Mouse (Mus musculus) spleen, adult 12 weeks (tissue): ENCODE results near the gene Olfr1532-ps1.
"Not testable (repeated sequence)": the region's sequence is repeated elsewhere in the genome, so short reads cannot be mapped to it uniquely, and the experiment has no call there.

ENCODE experiments used
- DNase-seq: peaks from one replicate; pipeline ENCODE4 v3.0.0; 2022; ENCODE audit warnings: low spot score

The Olfr1532-ps1 gene

DNA sequence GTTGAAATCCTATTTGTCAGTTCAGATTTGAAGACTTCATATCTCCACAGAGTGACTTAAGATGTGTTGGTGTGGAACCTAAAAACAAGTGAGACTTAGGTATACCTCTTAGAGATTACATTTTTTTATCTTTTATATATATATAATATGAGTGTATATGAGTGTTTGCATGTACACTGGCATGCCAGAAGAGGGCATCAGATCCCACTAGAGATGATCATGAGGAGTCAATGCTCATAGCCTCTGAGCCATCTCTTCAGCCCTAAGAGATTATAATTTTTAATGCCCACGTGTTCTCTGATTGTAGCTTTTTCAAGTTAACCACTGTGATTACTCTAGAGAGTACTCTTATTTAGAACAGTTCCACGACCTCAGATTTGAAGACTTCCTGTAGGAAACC lies at the start of gene Olfr1532-ps1:
Gene Olfr1532-ps1 (plus strand): TSS at position 326 of the 400 bp plus-strand sequence.
- no peak for DNase-seq

DNA sequence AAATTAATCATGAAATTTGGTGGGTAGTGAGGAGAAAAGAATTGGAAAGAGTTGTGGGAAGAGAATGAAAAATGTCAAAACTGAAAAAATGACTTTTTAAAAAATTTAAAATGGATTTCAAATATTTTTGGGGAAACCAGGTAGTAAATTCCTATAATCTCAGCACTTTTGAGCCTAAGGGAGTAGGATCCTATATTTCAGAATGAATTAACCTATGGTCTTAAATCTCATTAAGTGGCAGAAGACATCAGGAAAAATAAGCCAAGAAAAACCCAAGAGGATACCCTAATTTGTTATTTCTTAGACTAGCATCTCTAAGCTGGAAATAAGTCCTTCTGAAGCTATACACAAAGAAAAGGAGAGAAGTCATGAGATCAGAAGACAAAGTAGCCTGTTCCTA lies 44.9 kb upstream of the Olfr1532-ps1 start, which contains the start of gene Olfr704:
Gene Olfr704 (plus strand): TSS at position 301 of the 400 bp plus-strand sequence.
- DNase-seq, result no peak

DNA sequence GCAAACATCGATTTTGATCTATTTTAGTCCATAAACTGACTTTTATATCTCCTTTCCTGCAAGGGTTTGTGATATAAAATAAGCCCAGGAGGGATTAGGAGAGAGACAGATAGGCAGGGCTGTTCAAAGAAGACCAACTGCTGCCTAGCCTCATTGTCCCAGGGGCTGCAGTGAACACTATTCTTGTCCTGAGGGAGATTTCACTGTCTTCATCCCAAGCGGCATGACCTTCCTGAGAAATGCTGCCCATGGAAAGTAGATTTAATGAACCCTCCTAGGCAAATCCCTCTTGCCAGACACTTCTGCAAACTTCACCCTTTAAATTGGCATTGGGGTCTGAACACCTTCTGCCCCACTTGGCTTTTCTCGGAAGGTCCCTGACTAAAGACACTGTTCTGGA lies 31.0 kb upstream of the Olfr1532-ps1 start, which contains the start of gene Olfr705:
Gene Olfr705 (minus strand): TSS at position 101 of the 400 bp plus-strand sequence.
- DNase-seq, result no peak

DNA sequence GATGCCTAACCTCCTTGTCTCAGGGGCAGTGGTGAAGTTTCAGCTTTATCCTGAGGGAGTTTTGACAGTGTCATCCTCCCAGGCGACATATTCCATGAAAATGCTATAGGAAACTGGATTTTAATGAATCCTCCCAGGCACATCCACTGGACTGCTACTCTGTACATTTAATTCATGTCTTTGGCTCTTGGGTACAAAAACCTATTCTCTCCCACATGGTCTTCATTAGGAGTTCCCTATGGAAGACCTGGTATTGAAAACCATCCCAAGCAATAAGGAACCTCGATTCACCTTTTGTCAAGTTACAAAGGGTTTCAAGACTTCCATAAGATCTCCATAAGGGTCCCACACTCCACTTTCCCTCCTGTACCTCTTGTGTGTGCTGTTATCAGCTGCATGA lies 19.7 kb upstream of the Olfr1532-ps1 start, which contains the start of gene Olfr706:
Gene Olfr706 (minus strand): TSS at position 101 of the 400 bp plus-strand sequence.
- DNase-seq, result no peak

DNA sequence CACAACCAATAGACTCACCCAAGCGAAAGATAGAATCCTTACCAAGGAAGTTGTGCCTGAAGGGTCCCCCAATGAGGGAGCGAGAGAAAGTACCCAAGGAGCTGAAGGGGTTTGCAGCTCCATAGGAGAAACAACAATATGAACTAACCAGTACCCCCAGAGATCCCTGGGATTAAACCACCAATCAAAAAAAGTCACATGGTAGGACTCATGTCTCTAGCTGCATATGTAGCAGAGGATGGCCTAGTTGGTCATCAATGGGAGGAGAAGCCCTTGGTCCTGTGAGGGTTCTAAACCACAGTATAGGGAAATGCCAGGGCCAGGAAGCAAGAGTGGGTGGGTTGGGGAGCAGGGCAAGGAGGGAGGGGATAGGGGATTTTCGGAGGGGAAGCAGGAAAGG lies 6.7 kb upstream of the Olfr1532-ps1 start, which contains the start of gene Olfr707:
Gene Olfr707 (minus strand): TSS at position 101 of the 400 bp plus-strand sequence.
- not testable (repeated sequence) for DNase-seq

DNA sequence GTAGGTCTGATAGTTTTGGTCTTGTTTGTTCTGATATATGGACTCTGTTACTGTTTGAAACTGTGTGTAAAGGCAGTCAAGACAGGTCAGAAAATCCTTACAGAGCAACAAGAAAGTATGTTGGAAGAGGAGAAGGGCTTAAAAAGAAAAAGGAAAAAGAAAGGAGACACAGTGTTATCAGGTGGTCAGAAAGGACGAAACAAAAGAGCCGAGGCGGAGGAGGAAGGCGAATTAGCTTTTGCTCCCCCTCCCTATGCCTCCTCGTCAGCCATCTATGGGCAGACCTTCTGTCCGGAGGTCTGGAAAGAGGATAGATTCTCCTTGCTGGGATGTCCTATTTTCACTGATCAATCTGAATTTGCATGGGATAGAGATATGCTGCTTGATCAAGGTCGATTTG lies 13.2 kb downstream of the Olfr1532-ps1 start:
- DNase-seq, result not testable (repeated sequence)

DNA sequence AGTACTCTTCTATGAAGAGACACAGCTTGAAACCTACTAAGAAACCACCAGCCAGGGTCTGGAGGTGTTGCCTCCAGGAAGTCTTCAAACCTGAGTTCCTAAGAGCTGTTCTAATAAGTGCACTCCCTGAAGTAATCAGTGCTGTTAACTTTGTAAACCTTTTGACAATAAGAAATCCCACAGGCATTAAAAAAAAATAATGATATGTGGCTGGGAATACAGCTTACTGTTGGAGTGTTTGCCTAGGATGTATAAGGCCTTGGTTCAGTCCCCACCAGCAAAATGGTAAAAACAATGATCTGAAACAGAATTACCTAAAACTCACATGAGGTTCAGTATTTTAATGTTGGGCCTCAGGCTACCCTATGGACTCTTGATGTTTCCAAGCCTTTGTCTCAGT lies 24.3 kb downstream of the Olfr1532-ps1 start, which contains the start of gene Olfr709-ps1:
Gene Olfr709-ps1 (minus strand): TSS at position 101 of the 400 bp plus-strand sequence.
- DNase-seq, result no peak

DNA sequence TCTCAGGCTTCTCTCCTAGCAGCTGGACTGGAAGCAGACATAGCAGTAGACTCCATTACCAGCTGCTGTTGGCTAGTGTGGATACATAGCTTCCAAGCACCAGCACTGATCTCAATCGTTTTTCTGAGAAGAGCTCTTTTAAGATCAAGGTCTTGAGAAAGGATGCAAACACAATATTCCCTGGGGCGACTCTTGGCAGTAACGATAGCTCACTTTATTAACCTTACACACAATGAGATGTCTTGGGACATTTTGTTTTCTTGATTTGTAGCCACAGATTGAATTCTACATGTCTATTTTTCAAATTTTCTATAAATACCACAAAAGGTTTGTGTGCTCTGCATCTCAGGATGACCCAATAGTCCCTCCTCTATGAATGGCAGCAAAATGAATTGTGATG lies 40.4 kb downstream of the Olfr1532-ps1 start, which contains the start of gene Olfr710:
Gene Olfr710 (minus strand): TSS at position 101 of the 400 bp plus-strand sequence.
- no peak for DNase-seq

DNA sequence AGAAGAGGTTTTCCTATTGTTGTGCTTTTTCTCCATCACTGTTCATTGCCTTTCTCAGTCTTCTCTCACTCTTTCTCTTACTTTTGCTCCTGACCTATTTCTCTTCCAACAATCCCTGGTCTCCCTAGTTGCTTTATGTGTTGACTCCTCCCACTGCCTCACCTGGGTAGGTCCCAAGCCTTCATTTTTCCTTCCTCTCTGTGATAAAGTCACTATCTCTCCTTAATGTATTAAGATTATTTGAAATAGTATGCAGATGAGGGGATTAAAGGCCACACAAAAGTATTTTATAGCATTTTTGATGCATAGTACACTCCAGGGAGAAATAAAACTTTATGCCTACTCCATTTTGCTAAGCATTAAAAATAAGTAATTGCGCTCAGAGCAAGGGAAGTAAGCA lies 56.0 kb downstream of the Olfr1532-ps1 start, which contains the start of gene Olfr6:
Gene Olfr6 (minus strand): TSS at position 101 of the 400 bp plus-strand sequence.
- DNase-seq, result no peak
